Mouse (Mus musculus) heart, postnatal 25 days (tissue): ENCODE data around the gene Tbc1d22a. TPM values are rescaled to one million over a fixed set of nuclear protein-coding genes. Genes with fewer than 3 reads are reported as not detected.

Source experiments
- DNase-seq: peaks from one replicate; pipeline ENCODE4 v3.0.0; 2022; ENCODE audit warnings: low spot score
- intact Hi-C: fragments of 180-260 bp; cut with DNase I; formaldehyde crosslinking; loops from one replicate; pipeline ENCODE4 v1.15.1; 2025
- total RNA-seq, 2 experiments: library from RNA; stranded (reverse); gene quantifications; 2 replicates each; pipeline ENCODE4 v1.2.3; 2021

Tbc1d22a gene
- total RNA-seq, 2 experiments from 2014 or later = 21.2 to 21.7 TPM

- intact Hi-C loops = no loop called here
- DNase-seq = no peak
These were observed 248.4 kb downstream of the Tbc1d22a start for GRCm38 (mm10) chr15:86462636-86463035.

GRCm38 (mm10) chr15:86468082-86468481 lies 253.8 kb downstream of the Tbc1d22a start:
- intact Hi-C loops = no loop called here

GRCm38 (mm10) chr15:86471136-86471535 lies 256.9 kb downstream of the Tbc1d22a start:
- intact Hi-C loops = no loop called here
- no peak for DNase-seq

More at GRCm38 (mm10) chr15:86468082-86468481, 253.8 kb downstream of the Tbc1d22a start:
- no peak for DNase-seq

GRCm38 (mm10) chr15:86473473-86473872 lies 259.2 kb downstream of the Tbc1d22a start:
- intact Hi-C loops = no loop called here
- no peak for DNase-seq

- DNase-seq = no peak
- intact Hi-C loops = no loop called here
These were observed 260.7 kb downstream of the Tbc1d22a start for GRCm38 (mm10) chr15:86474951-86475350.

- no peak for DNase-seq
- intact Hi-C loops = no loop called here
These were observed 262.2 kb downstream of the Tbc1d22a start for GRCm38 (mm10) chr15:86476483-86476882.

- intact Hi-C loops = no loop called here
These were observed 262.8 kb downstream of the Tbc1d22a start for GRCm38 (mm10) chr15:86477032-86477431.

GRCm38 (mm10) chr15:86477471-86477992 lies 263.3 kb downstream of the Tbc1d22a start:
- intact Hi-C loops = no loop called here
- no peak for DNase-seq

More at GRCm38 (mm10) chr15:86477032-86477431, 262.8 kb downstream of the Tbc1d22a start:
- no peak for DNase-seq

- intact Hi-C loops = no loop called here
- DNase-seq = no peak
These were observed 264.6 kb downstream of the Tbc1d22a start for GRCm38 (mm10) chr15:86478685-86479502.

GRCm38 (mm10) chr15:86482362-86482761 lies 268.1 kb downstream of the Tbc1d22a start:
- no peak for DNase-seq
- intact Hi-C loops = no loop called here

GRCm38 (mm10) chr15:86485815-86486214 lies 271.6 kb downstream of the Tbc1d22a start:
- intact Hi-C loops = no loop called here
- DNase-seq = no peak

- no peak for DNase-seq
- intact Hi-C loops = no loop called here
These were observed 273.1 kb downstream of the Tbc1d22a start for GRCm38 (mm10) chr15:86487359-86487758.

- intact Hi-C loops = no loop called here
- no peak for DNase-seq
These were observed 277.3 kb downstream of the Tbc1d22a start for GRCm38 (mm10) chr15:86491434-86492099.

- intact Hi-C loops = no loop called here
- DNase-seq = no peak
These were observed 278.4 kb downstream of the Tbc1d22a start for GRCm38 (mm10) chr15:86492636-86493035.

GRCm38 (mm10) chr15:86496209-86496608 lies 281.9 kb downstream of the Tbc1d22a start:
- DNase-seq = no peak
- intact Hi-C loops = no loop called here

GRCm38 (mm10) chr15:86496646-86497045 lies 282.4 kb downstream of the Tbc1d22a start:
- intact Hi-C loops = no loop called here

GRCm38 (mm10) chr15:86500536-86500935 lies 286.3 kb downstream of the Tbc1d22a start:
- intact Hi-C loops = no loop called here
- no peak for DNase-seq

More at GRCm38 (mm10) chr15:86496646-86497045, 282.4 kb downstream of the Tbc1d22a start:
- no peak for DNase-seq

- intact Hi-C loops = no loop called here
- no peak for DNase-seq
These were observed 289.2 kb downstream of the Tbc1d22a start for GRCm38 (mm10) chr15:86503413-86503812.

- intact Hi-C loops = no loop called here
These were observed 292.4 kb downstream of the Tbc1d22a start for GRCm38 (mm10) chr15:86506666-86507065.

GRCm38 (mm10) chr15:86507546-86507945 lies 293.3 kb downstream of the Tbc1d22a start:
- intact Hi-C loops = no loop called here
- DNase-seq = no peak

More at GRCm38 (mm10) chr15:86506666-86507065, 292.4 kb downstream of the Tbc1d22a start:
- peak; percentile 0 for DNase-seq
